In genomic region chr8:12324991-12325601, GRCm38 (mm10) we compare ENCODE assay signal across 12 mouse cellular contexts. TPM values are rescaled to one million over a fixed set of nuclear protein-coding genes. Genes with fewer than 3 reads are reported as not detected.
DNase-seq lines count a peak whose midpoint lies in the region; ATAC-seq and TF ChIP-seq lines count a peak whose summit lies in the region.
"Had no signal": no experiment of that assay in that cellular context is flagged by ENCODE, and none has a peak within 500 bp of the region (broad histone marks: within the 10 kb centered on the region; RNA-seq: fewer than 3 reads in every experiment).

No protein-coding gene starts in this region.

- peak overlapping the region; percentile 11; the same call in 1 of the 2 replicates for H3K4me3 ChIP-seq in forebrain, postnatal 0 days (ENCODE audit: low read depth, low read length)
- H3K4me3 ChIP-seq in midbrain, embryonic 13.5 days (replicated peaks) = peak overlapping the region; percentile 22

- no peaks in the 10 kb centered on the region for H3K36me3 ChIP-seq in forebrain, postnatal 0 days (ENCODE audit: insufficient read depth)
- no peaks in the 10 kb centered on the region for H3K36me3 ChIP-seq in midbrain, embryonic 13.5 days

- 15% methylated on average over 16 of the region's 16 CpGs for WGBS in forebrain, postnatal 0 days
- WGBS in midbrain, embryonic 13.5 days = 12% methylated on average over 16 of the region's 16 CpGs

- peak overlapping the region; percentile 47; the same call in 1 of the 2 replicates for H3K27ac ChIP-seq in forebrain, postnatal 0 days (ENCODE audit: low read depth, low read length)
- peak overlapping the region; percentile 48; the same call in 1 of the 2 replicates for H3K27ac ChIP-seq in midbrain, embryonic 13.5 days

- peak overlapping the region; percentile 15; the same call in 1 of the 2 replicates for H3K9ac ChIP-seq in forebrain, postnatal 0 days
- 0 out of 2 replicates have a peak overlapping the region, but pooled peaks have one; percentile 8 for H3K9ac ChIP-seq in midbrain, embryonic 13.5 days (replicated peaks)

- H3K4me2 ChIP-seq in forebrain, postnatal 0 days (ENCODE audit: low read depth) = peak overlapping the region; percentile 31
- peak overlapping the region; percentile 34 for H3K4me2 ChIP-seq in midbrain, embryonic 13.5 days (replicated peaks)

- peak; percentile 43 for DNase-seq in adrenal gland, adult 2 months
- no peak for DNase-seq in adrenal gland, postnatal 4 days (ENCODE audit: low spot score in 2 of 2)
- DNase-seq in embryo, embryonic 10 days (ENCODE audit: low spot score) = peak; percentile 83
- peak; percentile 61 for DNase-seq in forebrain, postnatal 0 days
- no peak for DNase-seq in cerebellum, postnatal 36 days
- DNase-seq in thymus, postnatal 14 days = no peak
- DNase-seq in urinary bladder, postnatal 14 days (ENCODE audit: low spot score) = no peak
- DNase-seq: gastrocnemius, postnatal 36 days; kidney, adult 2 months had no signal

- ATAC-seq in forebrain, postnatal 0 days = no peak
- ATAC-seq in midbrain, embryonic 13.5 days = no peak

- no peaks in the 10 kb centered on the region for H3K9me3 ChIP-seq in forebrain, postnatal 0 days (ENCODE audit: low read length)
- H3K9me3 ChIP-seq in midbrain, embryonic 13.5 days = no peaks in the 10 kb centered on the region

- peaks cover 25% of the 10 kb centered on the region for H3K4me1 ChIP-seq in forebrain, postnatal 0 days (ENCODE audit: insufficient read depth)
- peaks cover 73% of the 10 kb centered on the region for H3K4me1 ChIP-seq in midbrain, embryonic 13.5 days (replicated peaks)

- TF ChIP-seq CTCF in forebrain, postnatal 0 days (IDR thresholded peaks at IDR 0.05; ENCODE audit: low read depth) = no peak

- H3K27me3 ChIP-seq in forebrain, postnatal 0 days (ENCODE audit: insufficient read depth, low read length) = peaks cover 10% of the 10 kb centered on the region
- H3K27me3 ChIP-seq in midbrain, embryonic 13.5 days = peaks cover 90% of the 10 kb centered on the region

RNA-seq across cellular contexts. Expression of gene A230072I06Rik, which starts 46.5 kb away (rescaled TPM):
- not detected for total RNA-seq in adrenal gland, adult 2 months (2021)
- polyA plus RNA-seq in adrenal gland, adult 2 months (2012; rRNA removed) = not detected in 2 replicates
- not detected for total RNA-seq in adrenal gland, postnatal 4 days (2021)
- total RNA-seq in forebrain, postnatal 0 days (2014; rRNA removed) = 0.15 and 0.48 TPM in 2 replicates
- not detected in 2 replicates for polyA plus RNA-seq in forebrain, postnatal 0 days (2015; fragmentation: Nextera tagmentation; extraction: Ambion mirVana)
- polyA plus RNA-seq in midbrain, embryonic 13.5 days (2015; fragmentation: Nextera tagmentation; extraction: Ambion mirVana) = 0.13 TPM in 1 of 2 replicates, not detected in the other
- total RNA-seq: gastrocnemius, postnatal 36 days; left cerebral cortex, postnatal 36 days had no signal
- polyA plus RNA-seq: kidney, adult 2 months; lung, embryonic 16.5 days had no signal

Comparison
In these comparisons a context has a peak if more than half of its experiments do, and no peak if none do; other contexts are left out.
1. DNase-seq: peak in adrenal gland, adult 2 months (single experiment), embryo, embryonic 10 days (single experiment) and forebrain, postnatal 0 days (single experiment); none in adrenal gland, postnatal 4 days (0 of 2), cerebellum, postnatal 36 days (0 of 2), thymus, postnatal 14 days (single experiment) and urinary bladder, postnatal 14 days (single experiment).